Comparison of ENCODE assay signal across 15 mouse cellular contexts in genomic region chr3:141782553-141782952, GRCm38 (mm10).
"Had no signal": no experiment of that assay in that cellular context is flagged by ENCODE, and none has a peak within 500 bp of the region (broad histone marks: within the 10 kb centered on the region; RNA-seq: fewer than 3 reads in every experiment).

No protein-coding gene starts in this region.

- H3K9me3 ChIP-seq: limb, embryonic 10.5 days; liver, embryonic 15.5 days; midbrain, embryonic 10.5 days; neural tube, embryonic 15.5 days had no signal

- H3K9ac ChIP-seq: liver, embryonic 15.5 days; lung, embryonic 14.5 days; neural tube, embryonic 15.5 days had no signal

- H3K4me1 ChIP-seq: liver, embryonic 15.5 days had no signal

- H3K36me3 ChIP-seq: limb, embryonic 10.5 days; liver, embryonic 15.5 days; midbrain, embryonic 10.5 days; neural tube, embryonic 15.5 days had no signal

- ATAC-seq: intestine, postnatal 0 days had no signal

- H3K4me3 ChIP-seq: layer of hippocampus, adult 2 months; limb, embryonic 10.5 days; liver, embryonic 15.5 days; midbrain, embryonic 10.5 days; myocyte; neural tube, embryonic 15.5 days had no signal

- H3K27me3 ChIP-seq: liver, embryonic 15.5 days; neural tube, embryonic 15.5 days had no signal

- H3K4me2 ChIP-seq: liver, embryonic 11.5 days; liver, embryonic 15.5 days; lung, embryonic 14.5 days; neural tube, embryonic 15.5 days had no signal

- H3K27ac ChIP-seq: layer of hippocampus, adult 2 months; limb, embryonic 10.5 days; liver, embryonic 15.5 days; midbrain, embryonic 10.5 days; neural tube, embryonic 15.5 days; stomach, postnatal 0 days had no signal

- DNase-seq: lung, embryonic 14.5 days; lung, postnatal 10 days; lung, postnatal 4 days; midbrain, embryonic 14.5 days; right cerebral cortex, adult 18-20 months; thymus, postnatal 14 days had no signal
